Mouse (Mus musculus) heart, postnatal 25 days (tissue): ENCODE measurements at regions not wholly inside any gene's neighbourhood (a gene's known extent, or its start where the extent isn't known, plus 50 kb on each side); places are given as distances from the start of the nearest gene placed in this dataset.
A peak's percentile ranks its signal among the peaks of the same experiment; 100 is the strongest.

Experiments
- DNase-seq: peaks from one replicate; pipeline ENCODE4 v3.0.0; 2022; ENCODE audit warnings: low spot score
- intact Hi-C: fragments of 180-260 bp; cut with DNase I; formaldehyde crosslinking; loops from one replicate; pipeline ENCODE4 v1.15.1; 2025

DNA sequence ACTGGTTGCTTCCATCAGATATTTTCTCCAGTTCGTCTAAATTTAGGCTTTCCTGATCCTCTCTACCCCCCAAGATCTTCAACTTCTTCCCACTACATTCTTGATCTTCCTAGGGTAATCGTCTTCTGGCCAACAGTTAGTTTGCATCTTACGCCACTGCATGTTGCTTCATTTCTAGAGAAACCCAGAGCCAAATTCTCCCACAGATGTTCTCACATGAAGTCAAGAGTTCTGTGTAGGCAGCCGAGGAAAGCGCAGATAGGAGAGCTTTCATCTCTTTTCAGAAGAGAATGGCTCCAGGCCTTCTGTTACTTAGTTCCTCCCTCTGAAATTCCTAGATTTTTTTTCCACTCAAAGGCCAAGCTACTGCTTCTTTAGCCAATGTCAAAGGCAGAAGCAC is 179.9 kb downstream of the Fgf10 start:
- no peak for DNase-seq

DNA sequence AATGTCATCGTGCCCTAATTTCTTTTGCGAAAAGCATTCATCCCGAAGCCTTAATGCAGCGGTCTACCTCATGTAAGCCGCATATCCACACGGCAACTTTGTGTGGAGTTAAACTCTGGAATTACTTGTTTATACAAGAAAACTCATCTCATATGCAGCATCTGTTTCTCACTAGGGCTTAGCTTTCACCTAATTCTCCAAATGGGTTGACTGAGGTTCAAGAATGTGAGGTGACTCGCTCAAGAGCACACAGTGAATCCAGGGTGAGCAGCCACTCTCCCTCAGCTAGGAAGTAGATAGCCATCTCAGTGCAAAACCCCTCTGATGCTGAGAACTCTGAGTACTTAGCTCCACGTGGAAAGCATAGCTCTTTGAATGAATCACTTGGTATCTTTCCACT is 181.1 kb downstream of the Fgf10 start:
- no peak for DNase-seq
- intact Hi-C loops = no loop called here

More for the DNA sequence above, 179.9 kb downstream of the Fgf10 start:
- intact Hi-C loops = no loop called here

DNA sequence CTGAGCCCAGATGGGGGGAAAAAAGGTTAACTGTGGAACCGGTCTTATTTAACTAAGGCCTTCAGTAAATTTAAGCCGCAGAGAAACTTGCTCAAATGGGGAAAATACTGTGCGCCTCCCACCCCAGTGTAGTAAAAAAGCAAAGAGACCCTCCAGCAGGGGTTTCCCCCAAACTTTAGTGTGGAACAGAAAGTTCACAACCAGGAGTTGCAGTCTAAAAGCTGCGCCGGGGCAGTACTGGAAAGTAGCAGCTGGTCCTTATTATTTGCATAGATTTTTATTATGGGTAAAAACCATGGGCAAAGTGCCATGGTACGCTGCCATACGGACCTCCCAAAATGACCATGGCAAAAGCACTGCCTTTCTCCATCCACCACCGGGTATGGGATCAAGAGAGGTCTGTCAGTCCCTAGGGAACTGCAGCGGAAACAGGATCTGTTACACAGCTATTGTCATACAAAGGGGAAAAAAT is 216.8 kb downstream of the Fgf10 start:
- intact Hi-C loops = no loop called here
- DNase-seq = no peak

DNA sequence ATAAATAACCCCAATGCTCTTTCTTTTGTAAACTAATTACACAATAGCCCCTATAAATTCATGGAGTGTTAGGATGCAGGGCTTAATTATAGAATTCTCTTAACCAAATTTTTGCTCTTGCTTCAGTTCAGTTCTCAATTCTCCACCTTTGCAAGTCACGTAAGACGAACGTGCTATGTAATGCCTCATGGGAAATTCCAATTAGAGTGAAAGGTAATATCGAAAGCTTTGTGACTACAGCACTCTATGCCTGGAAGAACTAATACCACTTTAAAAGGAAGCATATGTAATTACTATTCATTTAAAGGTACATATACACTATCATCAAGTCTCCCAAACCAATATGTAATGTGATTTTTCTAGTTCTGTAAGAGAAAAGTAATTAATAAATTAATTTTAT is 225.5 kb downstream of the Fgf10 start:
- intact Hi-C loops = no loop called here
- DNase-seq = no peak

DNA sequence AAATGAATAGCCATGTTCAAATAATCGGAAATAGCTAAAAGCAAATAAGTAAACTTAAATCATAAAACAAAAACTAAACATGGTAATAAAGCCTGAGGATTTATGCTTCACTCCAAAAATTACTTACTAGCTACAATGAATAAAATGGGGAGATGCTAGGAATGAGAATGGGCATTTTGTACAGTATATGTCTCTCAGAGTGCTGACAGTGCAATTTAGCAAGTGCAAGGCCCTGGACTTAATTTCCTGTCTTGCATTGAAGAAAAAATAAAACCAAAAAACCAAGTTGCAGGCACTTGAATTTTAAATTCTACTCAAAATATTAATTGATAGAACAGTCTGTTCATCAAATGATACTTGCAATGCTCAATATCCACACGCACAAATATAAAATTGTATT is 232.4 kb downstream of the Fgf10 start:
- DNase-seq = no peak
- intact Hi-C loops = no loop called here

DNA sequence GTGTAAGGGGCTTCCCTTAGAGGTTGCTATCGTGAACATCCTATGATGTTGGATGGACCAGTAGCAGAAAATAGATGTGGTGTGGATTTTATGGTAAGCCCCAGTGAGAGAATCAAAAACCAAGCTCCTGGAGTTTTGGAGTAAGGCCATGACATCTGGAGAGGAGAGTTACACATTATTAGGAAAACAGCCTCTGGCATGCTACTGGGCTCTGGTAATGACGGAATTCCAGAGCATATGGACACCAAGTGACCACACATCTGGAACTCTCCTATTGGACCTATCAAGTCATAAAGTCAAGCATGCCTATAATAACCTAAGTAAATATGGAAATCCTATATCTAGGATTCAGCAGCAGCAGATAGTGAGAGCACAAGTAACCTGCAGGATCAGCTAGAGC is 240.8 kb downstream of the Fgf10 start:
- intact Hi-C loops = no loop called here

DNA sequence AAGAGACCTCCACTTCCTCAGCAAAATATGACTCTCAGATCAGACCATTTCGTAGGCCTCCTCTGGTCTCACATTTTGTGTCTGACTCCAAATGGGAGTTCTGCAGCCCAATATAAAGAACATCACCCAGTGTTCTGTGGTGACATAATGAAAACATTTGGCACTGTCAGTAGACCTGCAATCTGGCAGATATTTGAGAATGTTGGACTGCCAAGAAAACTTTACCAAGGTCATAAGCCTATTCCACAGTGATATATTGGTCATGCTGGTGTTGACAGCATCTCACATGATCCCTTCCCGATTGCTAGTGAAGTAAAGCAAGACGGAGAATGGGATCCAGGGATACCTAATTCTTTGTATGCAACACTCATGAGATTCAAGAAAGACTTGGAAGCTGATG is 271.2 kb downstream of the Fgf10 start:
- peak; percentile 2 for DNase-seq
- intact Hi-C loops = no loop called here

More for the DNA sequence above, 240.8 kb downstream of the Fgf10 start:
- DNase-seq = no peak

DNA sequence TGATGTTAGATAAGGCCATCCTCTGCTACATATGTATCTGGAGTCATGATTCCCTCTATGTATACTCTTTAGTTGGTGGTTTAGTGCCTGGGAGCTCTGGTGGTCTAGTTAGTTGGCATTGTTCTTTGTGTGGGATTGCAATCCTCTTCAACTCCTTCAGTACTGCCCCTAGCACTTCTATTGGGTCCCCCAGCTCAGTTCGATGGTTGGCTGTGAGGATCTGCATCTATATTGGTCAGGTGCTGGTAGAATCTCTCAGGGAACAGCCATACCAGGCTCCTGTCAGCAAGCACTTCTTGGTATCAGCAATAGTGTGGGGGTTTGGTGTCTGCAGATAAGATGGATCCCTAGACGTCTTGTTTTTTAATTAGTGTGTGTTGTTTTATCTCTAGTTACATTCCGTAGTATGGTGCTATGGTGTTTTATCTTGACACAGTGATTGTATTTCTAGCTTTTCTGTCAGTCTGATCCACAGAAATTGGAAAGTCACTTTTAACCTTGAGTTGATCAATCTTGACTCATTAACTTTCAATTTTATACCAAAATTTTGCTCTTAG is 296.6 kb downstream of the Fgf10 start:
- intact Hi-C loops = no loop called here
- no peak for DNase-seq

DNA sequence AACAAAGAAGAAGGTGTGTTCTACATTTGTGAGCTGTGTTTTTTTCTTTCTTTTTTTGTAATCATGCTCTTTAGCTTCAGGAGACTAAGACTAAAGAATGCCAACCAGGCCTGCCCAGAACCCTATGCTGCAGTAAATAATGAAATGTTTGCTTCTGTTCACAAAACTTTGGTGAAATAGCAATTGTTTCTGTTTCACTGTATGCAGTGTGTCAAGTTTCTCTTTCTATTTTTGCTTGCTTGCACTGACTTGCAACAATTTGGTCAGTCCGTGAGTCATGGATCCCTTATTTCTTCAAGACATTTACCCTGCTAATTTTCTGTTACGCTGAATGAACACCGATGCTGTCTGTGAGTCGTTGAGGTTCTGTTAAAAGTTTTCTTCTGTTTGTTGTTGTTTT is 298.1 kb downstream of the Fgf10 start:
- intact Hi-C loops = no loop called here
- DNase-seq = no peak

DNA sequence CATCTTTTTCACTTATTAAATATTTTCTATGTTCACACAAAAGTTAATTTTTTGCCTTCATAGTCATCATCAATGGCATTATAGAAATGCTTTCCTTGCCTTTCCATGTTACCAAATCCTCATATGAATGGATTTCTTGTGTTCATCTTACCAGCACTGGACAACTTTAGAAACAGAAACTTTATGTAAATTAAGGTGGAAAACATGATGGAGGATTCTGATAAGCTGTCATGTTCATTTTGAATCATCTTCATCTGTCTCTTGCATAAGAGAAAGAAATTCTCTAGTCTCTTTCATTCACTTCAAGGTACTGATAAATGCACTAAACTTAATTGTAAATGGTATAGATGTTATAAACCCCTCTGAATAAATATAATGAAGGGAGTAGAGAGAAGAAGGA is 305.4 kb downstream of the Fgf10 start:
- DNase-seq = no peak
- intact Hi-C loops = no loop called here

DNA sequence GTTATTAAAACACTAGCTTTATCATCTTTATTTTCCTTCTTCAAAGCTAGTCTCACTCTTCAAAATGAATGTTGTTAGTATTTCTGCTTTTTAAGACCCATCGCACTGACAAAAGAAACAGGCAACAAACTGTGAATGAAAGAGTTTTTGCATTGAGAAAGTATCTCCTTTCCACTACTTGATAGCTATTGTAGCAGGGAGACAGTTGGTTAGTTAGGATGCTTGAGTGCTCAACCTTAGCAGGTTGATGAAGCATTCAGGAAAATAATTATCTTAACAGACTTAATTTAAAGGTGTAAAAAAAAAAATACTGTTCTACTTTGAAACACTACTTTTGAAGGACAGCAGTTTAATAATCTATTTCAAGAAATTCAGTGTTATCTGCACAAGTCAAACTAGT is 305.9 kb downstream of the Fgf10 start:
- no peak for DNase-seq
- intact Hi-C loops = no loop called here

DNA sequence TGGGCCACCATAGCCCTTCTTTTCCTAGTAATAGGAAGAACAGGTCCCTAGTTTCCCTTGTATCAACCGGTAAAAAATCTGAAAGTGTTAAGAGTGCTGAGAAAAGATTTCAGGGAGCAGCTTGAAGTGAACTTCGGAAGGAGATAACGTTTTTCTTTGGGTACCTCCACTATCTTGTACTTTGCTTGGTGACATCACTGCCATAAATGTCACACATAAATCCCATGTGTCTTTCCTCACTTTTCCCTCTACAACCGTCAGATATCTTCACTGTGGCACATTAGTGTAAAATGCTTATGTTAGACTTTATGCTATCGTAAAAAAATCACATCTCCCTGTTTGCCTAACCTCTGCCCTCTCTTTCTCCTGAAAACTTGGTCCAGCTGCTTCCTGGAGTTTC is 309.9 kb downstream of the Fgf10 start:
- no peak for DNase-seq
- intact Hi-C loops = no loop called here

DNA sequence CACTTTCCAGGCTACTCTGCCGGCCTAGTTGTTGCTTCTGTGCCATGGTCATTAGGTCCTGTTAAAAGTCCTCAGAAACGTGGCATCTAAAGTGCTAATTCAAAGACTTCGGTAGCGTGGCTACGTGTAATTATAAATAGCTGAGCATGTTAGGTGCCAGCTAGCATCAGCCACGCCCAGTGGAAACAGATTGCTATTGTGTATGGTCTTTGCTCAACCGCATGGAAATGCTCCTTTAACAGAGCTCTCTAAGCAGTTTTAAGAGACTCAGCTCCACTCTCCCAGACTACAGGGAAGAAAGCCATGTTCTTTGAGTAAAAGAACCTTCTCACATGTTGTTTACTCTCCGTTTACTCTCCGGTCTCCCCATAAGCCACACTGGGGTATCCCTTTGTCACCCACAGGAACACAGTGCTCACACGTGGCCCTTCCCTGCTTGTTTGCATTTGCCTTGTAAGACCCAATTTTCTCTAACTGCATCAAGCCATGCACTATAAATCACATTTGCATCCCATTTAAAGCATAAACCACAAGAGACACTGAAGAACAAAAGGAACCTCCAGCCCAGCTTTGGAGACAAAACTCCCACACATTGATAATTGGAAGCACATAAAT is 311.7 kb downstream of the Fgf10 start:
- no peak for DNase-seq
- intact Hi-C loops = no loop called here

DNA sequence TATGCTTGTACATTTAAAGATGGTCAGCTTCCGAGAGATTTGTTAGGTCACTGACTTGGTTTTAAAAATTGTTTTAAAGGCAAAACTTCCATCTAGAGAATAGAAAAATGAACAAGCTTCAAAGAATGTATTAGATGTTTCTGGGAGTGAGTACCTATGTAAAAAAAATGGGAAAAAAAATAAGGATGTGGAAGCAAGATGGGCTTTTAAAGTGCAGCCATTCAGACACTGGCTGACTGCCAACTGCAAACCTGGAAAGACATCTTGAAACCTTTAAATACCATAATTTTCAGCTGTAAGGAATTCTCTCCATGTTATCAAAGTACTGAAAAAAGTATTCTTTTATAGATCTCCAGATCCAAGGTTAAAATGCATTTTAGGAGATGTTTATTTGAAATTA is 315.7 kb downstream of the Fgf10 start:
- no peak for DNase-seq
- intact Hi-C loops = no loop called here

DNA sequence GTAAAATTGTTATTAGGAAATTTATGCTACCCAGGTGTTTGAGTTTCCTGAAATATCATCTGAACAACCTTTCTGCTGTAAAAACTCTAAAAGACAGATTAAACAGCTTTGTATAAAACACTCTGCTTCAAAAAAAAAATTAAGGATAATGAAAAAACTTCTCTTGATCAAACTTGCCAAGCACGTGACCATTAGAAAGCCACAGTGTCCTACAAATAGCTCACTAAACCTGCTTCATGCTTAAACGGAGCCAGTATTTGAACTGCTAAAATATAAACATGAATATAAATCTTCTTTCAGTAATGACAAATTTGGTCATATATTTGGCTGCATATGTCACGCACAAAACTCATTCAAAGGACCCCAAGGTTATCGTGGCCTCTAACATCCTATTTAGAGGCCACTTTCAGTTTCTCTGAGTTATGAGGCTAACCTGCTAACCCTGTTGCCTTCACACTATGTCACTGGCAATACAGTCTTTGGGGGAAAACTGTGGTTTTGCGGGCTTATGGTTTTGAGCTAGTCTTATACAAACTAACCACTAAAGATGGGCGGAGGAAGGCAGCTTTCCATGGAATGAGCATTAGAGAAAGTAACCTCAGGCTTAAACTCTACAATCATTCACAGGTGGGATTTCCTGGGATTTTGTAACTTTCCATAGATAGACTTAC is 355.8 kb downstream of the Fgf10 start:
- no peak for DNase-seq
- intact Hi-C loops = no loop called here

DNA sequence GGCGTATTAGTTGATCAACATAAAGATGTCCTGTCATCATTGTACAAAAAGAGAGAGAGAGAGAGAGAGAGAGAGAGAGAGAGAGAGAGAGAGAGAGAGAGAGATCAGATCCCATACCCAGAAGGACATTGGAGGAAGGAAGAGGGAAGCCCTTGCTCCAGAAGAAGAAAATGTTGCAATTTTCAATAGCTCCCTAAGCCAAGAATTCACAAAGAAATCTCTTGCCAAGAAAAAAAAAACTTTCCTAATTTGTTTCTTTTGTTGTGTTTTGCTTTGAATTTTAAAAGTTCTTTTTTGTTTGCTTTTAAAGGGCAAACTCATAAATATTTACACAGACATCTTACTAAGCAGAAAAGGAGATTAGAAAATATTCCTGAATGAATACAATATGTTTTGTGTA is 370.0 kb downstream of the Fgf10 start:
- intact Hi-C loops = no loop called here
- DNase-seq = no peak

DNA sequence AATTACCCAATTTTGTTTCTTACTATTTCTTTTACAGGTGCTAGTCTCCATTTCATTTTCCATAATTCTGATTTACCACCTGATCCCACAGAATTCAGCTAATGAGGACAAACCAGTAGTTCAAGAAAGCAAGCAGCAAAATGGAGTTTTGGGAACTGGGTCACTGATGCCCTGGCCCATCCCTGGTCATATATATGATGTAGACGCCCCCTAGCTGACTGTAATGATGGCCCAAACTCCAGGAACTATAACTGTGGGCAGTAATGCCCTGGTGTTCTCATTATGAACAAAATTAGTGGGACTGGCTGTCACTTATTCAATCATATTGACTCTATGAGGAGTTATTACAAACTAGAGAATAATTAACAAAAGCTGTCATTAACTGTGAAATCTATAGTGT is 375.5 kb downstream of the Fgf10 start:
- intact Hi-C loops = no loop called here
- DNase-seq = no peak

DNA sequence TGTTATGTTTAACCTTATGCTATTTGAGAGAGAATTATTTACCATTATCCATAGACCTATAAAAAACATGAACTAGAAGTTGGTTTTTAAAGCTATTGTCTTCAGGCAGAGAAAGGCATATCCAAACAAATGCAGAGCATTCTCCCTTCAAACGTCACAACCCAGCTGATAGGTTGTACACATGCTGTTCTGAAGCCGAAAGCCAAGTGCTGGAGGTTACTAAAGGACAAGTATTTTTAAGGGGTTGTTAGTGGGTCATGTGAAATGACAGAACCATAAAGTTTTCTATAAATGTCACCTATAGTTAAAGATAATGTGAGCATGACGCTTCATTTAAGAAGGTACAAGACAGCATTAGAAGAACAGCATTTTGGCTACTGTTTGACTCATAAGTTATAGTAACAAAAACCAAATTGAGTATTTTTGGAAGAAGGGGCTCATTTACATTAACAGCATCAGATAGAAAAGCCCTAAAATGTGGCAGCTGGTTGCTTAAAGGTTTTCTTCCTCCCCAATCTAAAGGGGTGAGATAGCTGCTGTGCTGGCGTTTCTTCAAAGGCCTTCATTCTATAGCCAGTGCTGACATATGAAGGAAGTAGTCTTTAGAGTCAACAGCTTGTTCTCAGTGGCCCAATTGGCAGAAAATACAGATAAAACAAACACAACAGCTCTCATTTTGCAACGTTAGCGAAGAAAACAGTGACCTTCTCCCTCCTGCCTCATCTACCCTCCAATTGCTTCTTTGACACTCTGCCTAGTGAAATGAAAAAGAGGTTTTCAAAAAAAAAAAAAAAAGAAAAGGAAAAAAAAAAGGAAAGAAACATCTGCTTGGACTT is 359.4 kb upstream of the Paip1 start:
- DNase-seq = no peak
- intact Hi-C loops = no loop called here

DNA sequence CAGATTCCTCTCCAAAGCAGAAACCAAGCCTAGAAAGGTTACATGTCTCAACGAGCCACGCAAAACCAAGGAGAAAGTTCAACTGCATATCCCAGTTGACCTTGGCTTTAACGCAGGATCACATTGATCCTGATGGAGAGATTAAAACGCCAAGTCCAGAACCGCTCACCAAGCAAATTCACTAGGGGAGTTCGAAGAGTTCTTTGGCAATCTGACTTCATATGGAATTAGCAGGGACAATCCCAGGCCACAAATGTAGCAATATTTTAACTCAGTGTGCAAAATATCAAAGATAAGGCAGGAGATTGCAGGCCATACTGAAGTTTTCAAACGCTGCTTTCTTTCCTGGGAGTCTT is 358.8 kb upstream of the Paip1 start:
- DNase-seq = no peak
- intact Hi-C loops = no loop called here

DNA sequence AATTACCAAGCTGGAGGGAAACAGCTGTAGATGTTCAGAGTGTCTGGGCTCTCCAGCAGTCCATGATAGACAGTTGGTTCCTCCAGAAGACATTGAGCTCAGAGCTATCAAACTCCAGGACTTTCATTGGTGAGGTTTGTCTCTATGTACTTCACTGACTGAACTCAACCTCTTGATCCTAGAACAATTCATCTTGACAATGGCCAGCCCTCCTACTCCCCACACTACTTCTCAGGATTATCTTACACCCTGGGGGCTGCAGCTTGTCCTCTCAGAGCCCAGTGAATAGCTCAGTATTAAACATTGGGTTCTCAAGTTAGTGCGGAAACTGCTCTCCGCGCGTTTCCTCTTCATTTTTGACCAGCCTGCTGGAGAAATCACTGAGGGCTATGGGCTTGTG is 349.2 kb upstream of the Paip1 start:
- intact Hi-C loops = no loop called here
- DNase-seq = no peak

DNA sequence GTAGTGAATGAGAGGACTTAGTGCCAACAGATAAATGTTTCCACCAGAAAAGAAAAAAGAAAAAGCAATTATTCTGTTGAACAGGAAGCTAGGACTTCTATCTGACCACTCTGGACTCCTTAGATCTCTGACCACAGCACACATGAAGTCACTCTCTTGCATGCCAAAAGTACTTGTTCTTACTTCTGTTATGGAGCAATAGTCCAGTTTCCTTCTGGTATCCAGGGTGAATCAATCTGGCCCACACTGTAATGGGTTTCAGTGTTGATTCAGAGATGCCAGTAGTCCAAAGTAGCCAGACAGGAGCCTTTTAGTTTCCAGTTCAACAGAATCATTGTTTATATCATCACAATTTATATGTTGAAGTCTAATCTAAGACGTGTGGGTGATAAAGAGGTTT is 346.7 kb upstream of the Paip1 start:
- DNase-seq = no peak
- intact Hi-C loops = no loop called here
